Mouse (Mus musculus) neural tube, embryonic 15.5 days (tissue): ENCODE measurements at regions not wholly inside any gene's neighbourhood (a gene's known extent, or its start where the extent isn't known, plus 50 kb on each side); places are given as distances from the start of the nearest gene placed in this dataset.

ENCODE experiments used
- ATAC-seq: fragments of 200-750 bp; cut with Nextera tagmentation; 2 replicates; pipeline ENCODE4 v1.8.0; 2017; ENCODE audit warnings: mild to moderate bottlenecking, moderate TSS enrichment, moderate library complexity; ENCODE audit not compliant: low FRiP score
- H3K27ac ChIP-seq: fragments of 300-500 bp; sonication (generic); replicated peaks from 2 replicates; pipeline ENCODE4 v1.5.1; 2015; ENCODE audit warnings: mild to moderate bottlenecking, inconsistent platforms
- H3K27me3 ChIP-seq: fragments of 300-500 bp; sonication (generic); replicated peaks from 2 replicates; pipeline ENCODE4 v1.6.1; 2015; ENCODE audit warnings: inconsistent platforms
- H3K36me3 ChIP-seq: fragments of 300-500 bp; sonication (generic); 2 replicates; pipeline ENCODE4 v1.6.1; 2015; ENCODE audit warnings: inconsistent platforms
- H3K4me1 ChIP-seq: fragments of 300-500 bp; sonication (generic); 2 replicates; pipeline ENCODE4 v1.6.1; 2015; ENCODE audit warnings: inconsistent platforms
- H3K4me2 ChIP-seq: fragments of 300-500 bp; sonication (generic); 2 replicates; pipeline ENCODE4 v1.6.1; 2015; ENCODE audit warnings: inconsistent platforms, mild to moderate bottlenecking, moderate library complexity
- H3K4me3 ChIP-seq: fragments of 300-500 bp; sonication (generic); replicated peaks from 2 replicates; pipeline ENCODE4 v1.5.1; 2015; ENCODE audit warnings: mild to moderate bottlenecking, inconsistent platforms
- H3K9ac ChIP-seq: fragments of 300-500 bp; sonication (generic); replicated peaks from 2 replicates; pipeline ENCODE4 v1.6.1; 2015; ENCODE audit warnings: mild to moderate bottlenecking, inconsistent platforms
- H3K9me3 ChIP-seq: fragments of 300-500 bp; sonication (generic); replicated peaks from 2 replicates; pipeline ENCODE4 v1.6.1; 2016; ENCODE audit warnings: inconsistent platforms
- WGBS: fragments of 180-500 bp; shearing (Covaris S2); methylation state at CpG from one replicate; pipeline ENCODE4 v1.1.7; 2015; ENCODE audit warnings: mixed read lengths; 5-methylcytosine and 5-hydroxymethylcytosine counted together

DNA sequence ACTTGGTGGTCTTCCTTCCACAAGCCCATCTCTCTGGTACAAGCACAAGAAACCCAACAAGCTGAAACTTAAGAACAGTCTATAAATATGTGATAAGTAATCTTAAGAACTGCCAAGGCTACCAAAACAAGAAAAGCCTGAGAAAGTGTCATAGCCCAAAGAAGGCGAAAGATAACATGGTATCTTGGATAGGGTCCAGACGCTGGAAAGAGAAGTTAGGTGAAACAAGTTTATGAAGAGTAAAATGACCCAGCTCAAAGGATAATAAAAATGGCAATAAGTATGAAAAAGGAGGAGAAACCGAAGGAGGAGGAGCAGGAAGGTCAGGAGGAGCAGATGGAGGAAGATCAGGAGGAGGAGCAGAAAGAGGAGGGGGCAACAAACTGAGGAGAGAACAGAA lies 56.9 kb upstream of the Ltbp1 start:
- no peak for ATAC-seq
- Histone ChIP-seq H3K36me3 (no peaks in the 10 kb centered on the region), H3K9ac (no peak overlapping the region), H3K4me3 (no peak overlapping the region), H3K9me3 (no peaks in the 10 kb centered on the region), H3K4me1 (peaks cover 2% of the 10 kb centered on the region), H3K4me2 (no peak overlapping the region), H3K27ac (no peak overlapping the region), H3K27me3 (no peaks in the 10 kb centered on the region)
- WGBS = 86% methylated on average over 3 of the region's 3 CpGs

DNA sequence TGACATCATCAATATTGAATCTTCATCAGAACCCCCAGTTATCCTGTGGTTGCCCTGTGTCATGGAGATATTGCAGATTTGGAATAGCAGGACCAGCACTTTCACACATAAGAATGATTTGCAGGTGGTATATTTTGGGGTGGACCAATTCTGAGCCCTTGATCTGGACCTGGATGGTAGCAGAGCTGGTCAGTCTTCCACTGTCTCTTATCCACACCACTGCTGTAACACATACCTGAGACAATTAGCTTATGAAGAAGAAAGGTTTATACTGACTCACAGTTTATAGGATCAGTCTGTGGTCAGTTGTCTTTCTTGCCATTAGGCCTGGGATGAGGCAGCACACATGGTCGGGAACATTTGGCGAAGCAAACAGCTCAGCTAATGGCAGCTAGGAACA lies 55.1 kb upstream of the Ltbp1 start:
- Histone ChIP-seq H3K9me3 (no peaks in the 10 kb centered on the region), H3K27ac (no peak overlapping the region), H3K4me2 (no peak overlapping the region), H3K4me3 (no peak overlapping the region), H3K9ac (no peak overlapping the region), H3K4me1 (no peaks in the 10 kb centered on the region), H3K27me3 (no peaks in the 10 kb centered on the region), H3K36me3 (no peaks in the 10 kb centered on the region)
- ATAC-seq = no peak
- 97% methylated on average over 2 of the region's 2 CpGs for WGBS

DNA sequence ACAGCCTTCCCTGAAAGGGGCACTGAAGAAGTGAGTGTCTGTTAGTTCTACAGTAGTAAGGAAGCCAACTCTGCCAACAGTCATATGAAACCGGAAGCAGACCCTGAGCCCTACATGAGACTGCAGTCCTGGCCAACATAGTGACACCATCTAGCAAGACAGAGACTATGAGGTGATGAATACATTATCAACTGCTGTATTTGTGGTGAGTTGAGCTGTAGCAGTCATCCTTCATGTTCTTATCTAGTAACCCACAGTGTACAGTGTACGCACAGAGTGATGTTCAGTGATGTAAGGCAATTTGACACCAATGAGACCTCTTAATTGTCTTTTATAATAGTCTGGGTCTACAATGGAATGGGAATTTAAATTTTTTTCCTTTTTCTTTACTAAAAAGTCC lies 50.4 kb upstream of the Ltbp1 start:
- 97% methylated on average over 2 of the region's 2 CpGs for WGBS
- Histone ChIP-seq H3K27ac (no peak overlapping the region), H3K9ac (no peak overlapping the region), H3K36me3 (no peaks in the 10 kb centered on the region), H3K4me3 (no peak overlapping the region), H3K27me3 (no peaks in the 10 kb centered on the region), H3K4me1 (no peaks in the 10 kb centered on the region), H3K9me3 (no peaks in the 10 kb centered on the region), H3K4me2 (no peak overlapping the region)
- no peak for ATAC-seq
